Mouse (Mus musculus): ENCODE results near the gene Anks4b.

DNA sequence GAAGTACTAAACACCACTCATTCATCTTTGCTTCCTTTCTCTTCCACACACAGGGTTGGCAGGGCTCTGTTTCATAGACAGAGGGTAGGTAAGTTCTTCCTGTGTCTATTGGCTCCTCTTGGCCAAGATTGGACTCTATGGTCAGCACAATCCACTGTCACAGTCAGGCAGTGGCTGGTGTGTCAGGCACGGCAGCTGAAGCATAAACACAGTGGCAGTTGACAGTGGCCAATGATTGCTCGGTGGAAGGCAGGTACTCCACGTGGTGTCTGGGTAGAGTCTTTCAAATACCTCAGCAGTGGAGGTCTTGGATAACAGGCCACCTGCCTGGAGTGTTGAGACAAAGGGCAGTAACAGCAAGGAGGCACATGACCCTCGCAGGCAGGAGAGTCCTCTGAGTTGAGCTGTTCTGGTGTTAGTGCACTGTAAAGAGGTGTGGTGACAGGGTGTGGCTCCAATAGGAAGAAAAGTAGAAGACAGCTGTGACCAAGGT is 15.5 kb upstream of the Anks4b start:
- TF ChIP-seq CTCF (IDR thresholded peaks at IDR 0.05; ENCODE audit: insufficient read depth, low read length) (no peak), POLR2A (IDR thresholded peaks at IDR 0.05; ENCODE audit: borderline replicate concordance, extremely low read depth, low read depth, low read length) (no peak)

Measured in lung, adult 2 months (tissue).